Comparison of ENCODE assay signal across 9 mouse cellular contexts in genomic region chr11:4953918-4954317, GRCm38 (mm10). TPM values are rescaled to one million over a fixed set of nuclear protein-coding genes. Genes with fewer than 3 reads are reported as not detected.
DNase-seq lines count a peak whose midpoint lies in the region; ATAC-seq lines count a peak whose summit lies in the region.
"Had no signal": no experiment of that assay in that cellular context is flagged by ENCODE, and none has a peak within 500 bp of the region (broad histone marks: within the 10 kb centered on the region; RNA-seq: fewer than 3 reads in every experiment).

No protein-coding gene starts in this region.

- no peak overlapping the region for H3K27ac ChIP-seq in kidney, embryonic 15.5 days

- H3K36me3 ChIP-seq in kidney, embryonic 15.5 days: no peaks in the 10 kb centered on the region

- H3K4me3 ChIP-seq in kidney, embryonic 15.5 days (replicated peaks): no peak overlapping the region

- H3K27me3 ChIP-seq in kidney, embryonic 15.5 days: peaks cover 72% of the 10 kb centered on the region

- no peak for ATAC-seq in kidney, embryonic 15.5 days (replicated peaks; ENCODE audit: low FRiP score)
- no peak for ATAC-seq in cerebellum, adult (ENCODE audit: insufficient number of reproducible peaks, low FRiP score, low TSS enrichment)

- H3K9me3 ChIP-seq in kidney, embryonic 15.5 days (replicated peaks): no peaks in the 10 kb centered on the region

- 1% methylated on average over 8 of the region's 8 CpGs for WGBS in kidney, embryonic 15.5 days

- no peak overlapping the region for H3K9ac ChIP-seq in kidney, embryonic 15.5 days

- peak; percentile 7 for DNase-seq in adrenal gland, adult 2 months
- no peak for DNase-seq in adrenal gland, postnatal 36 days
- peak; percentile 39 for DNase-seq in kidney, postnatal 14 days
- peak; percentile 7 for DNase-seq in urinary bladder, postnatal 14 days (ENCODE audit: low spot score)
- DNase-seq in urinary bladder, adult 2 months (ENCODE audit: low spot score): no peak
- DNase-seq in ovary, postnatal 36 days (ENCODE audit: low spot score): no peak
- DNase-seq: cerebellum, postnatal 10 days had no signal

- H3K4me2 ChIP-seq in kidney, embryonic 15.5 days: no peak overlapping the region

- H3K4me1 ChIP-seq in kidney, embryonic 15.5 days: peaks cover 6% of the 10 kb centered on the region

RNA-seq across cellular contexts. Expression of gene Nefh, which starts 6.1 kb away (rescaled TPM):
- total RNA-seq in adrenal gland, adult 2 months (2021): 1 to 10 TPM; 2.1 TPM
- 0.71 and 2.5 TPM in 2 replicates for polyA plus RNA-seq in adrenal gland, adult 2 months (2012; rRNA removed)
- total RNA-seq in adrenal gland, postnatal 36 days (2021): 1 to 10 TPM; 1.4 TPM
- polyA plus RNA-seq in kidney, embryonic 15.5 days (2015; fragmentation: Nextera tagmentation; extraction: Ambion mirVana): 0.31 and 0.57 TPM in 2 replicates
- 0.26 and 0.40 TPM in 2 replicates for polyA plus RNA-seq in urinary bladder, adult 2 months (2012; rRNA removed)

RNA-seq across cellular contexts. Expression of gene Ap1b1, which starts 32.7 kb away (rescaled TPM):
- total RNA-seq in adrenal gland, adult 2 months (2021): 10 to 100 TPM; 59.0 to 78.0 TPM
- polyA plus RNA-seq in adrenal gland, adult 2 months (2012; rRNA removed): 68.2 and 111 TPM in 2 replicates
- 10 to 100 TPM; 59.6 to 59.7 TPM for total RNA-seq in adrenal gland, postnatal 36 days (2021)
- polyA plus RNA-seq in kidney, embryonic 15.5 days (2015; fragmentation: Nextera tagmentation; extraction: Ambion mirVana): 59.8 and 65.3 TPM in 2 replicates
- polyA plus RNA-seq in urinary bladder, adult 2 months (2012; rRNA removed): 61.9 and 63.1 TPM in 2 replicates

RNA-seq across cellular contexts. Expression of gene Thoc5, which starts 58.8 kb away (rescaled TPM):
- 10 to 100 TPM; 32.3 to 34.1 TPM for total RNA-seq in adrenal gland, adult 2 months (2021)
- polyA plus RNA-seq in adrenal gland, adult 2 months (2012; rRNA removed): 8.8 TPM in 2 replicates
- total RNA-seq in adrenal gland, postnatal 36 days (2021): 10 to 100 TPM; 33.3 to 33.6 TPM
- 36.0 and 39.7 TPM in 2 replicates for polyA plus RNA-seq in kidney, embryonic 15.5 days (2015; fragmentation: Nextera tagmentation; extraction: Ambion mirVana)
- polyA plus RNA-seq in urinary bladder, adult 2 months (2012; rRNA removed): 34.2 and 35.6 TPM in 2 replicates

Comparison
In these comparisons a context has a peak if more than half of its experiments do, and no peak if none do; other contexts are left out.
1. DNase-seq: peak in adrenal gland, adult 2 months (single experiment), kidney, postnatal 14 days (single experiment) and urinary bladder, postnatal 14 days (single experiment); none in adrenal gland, postnatal 36 days (0 of 2), urinary bladder, adult 2 months (single experiment) and ovary, postnatal 36 days (single experiment).